Mouse (Mus musculus) midbrain, postnatal 0 days (tissue): Measurements from ENCODE around the gene Zbtb7a. TPM values are rescaled to one million over a fixed set of nuclear protein-coding genes. Genes with fewer than 3 reads are reported as not detected.

Experiments used
- ATAC-seq: fragments of 200-750 bp; cut with Nextera tagmentation; 2 replicates; pipeline ENCODE4 v1.8.0; 2017; ENCODE audit warnings: moderate number of reproducible peaks, mild to moderate bottlenecking, moderate TSS enrichment, moderate library complexity; ENCODE audit not compliant: low FRiP score
- DNase-seq: peaks from one replicate; pipeline ENCODE4 v3.0.0-alpha.2; 2015; ENCODE audit warnings: low spot score
- H3K27ac ChIP-seq: fragments of 300-500 bp; sonication (generic); 2 replicates; pipeline ENCODE4 v1.5.1; 2014; ENCODE audit warnings: low read depth, mild to moderate bottlenecking, low read length, mixed read lengths
- H3K27me3 ChIP-seq: fragments of 300-500 bp; sonication (generic); 2 replicates; pipeline ENCODE4 v1.6.1; 2014; ENCODE audit warnings: low read length, control low read depth, mixed read lengths; ENCODE audit not compliant: insufficient read depth
- H3K36me3 ChIP-seq: fragments of 300-500 bp; sonication (generic); 2 replicates; pipeline ENCODE4 v1.6.1; 2014; ENCODE audit warnings: low read length, control low read depth, mixed read lengths; ENCODE audit not compliant: insufficient read depth
- H3K4me1 ChIP-seq: fragments of 300-500 bp; sonication (generic); 2 replicates; pipeline ENCODE4 v1.6.1; 2014; ENCODE audit warnings: mild to moderate bottlenecking, control low read depth, antibody characterized with exemption, low read length, mixed read lengths; ENCODE audit not compliant: insufficient read depth
- H3K4me2 ChIP-seq: fragments of 300-500 bp; sonication (generic); 2 replicates; pipeline ENCODE4 v1.6.1; 2014; ENCODE audit warnings: low read depth, mild to moderate bottlenecking, low read length, mixed read lengths; ENCODE audit not compliant: poor library complexity, severe bottlenecking
- H3K4me3 ChIP-seq: fragments of 300-500 bp; sonication (generic); 2 replicates; pipeline ENCODE4 v1.5.1; 2014; ENCODE audit warnings: low read depth, mild to moderate bottlenecking, low read length, moderate library complexity
- H3K9ac ChIP-seq: fragments of 300-500 bp; sonication (generic); replicated peaks from 2 replicates; pipeline ENCODE4 v1.6.1; 2014; ENCODE audit warnings: mild to moderate bottlenecking, low read length, moderate library complexity, mixed read lengths; ENCODE audit not compliant: poor library complexity, severe bottlenecking
- H3K9me3 ChIP-seq: fragments of 300-500 bp; sonication (generic); 2 replicates; pipeline ENCODE4 v1.6.1; 2016; ENCODE audit warnings: low read length, control low read depth
- CTCF ChIP-seq: IDR thresholded peaks from 2 replicates; pipeline ENCODE4 v1.5.1; 2016; ENCODE audit warnings: antibody characterized with exemption, mild to moderate bottlenecking
- WGBS: fragments of 180-500 bp; shearing (Covaris S2); extraction: QIAGEN DNeasy Blood & Tissue Kit; methylation state at CpG from one replicate; pipeline ENCODE4 v1.1.7; 2014; 5-methylcytosine and 5-hydroxymethylcytosine counted together
- polyA plus RNA-seq: library from polyadenylated mRNA; unstranded; fragments of >200 nt; fragmentation: Nextera tagmentation; extraction: Ambion mirVana; gene quantifications from 2 replicates; pipeline ENCODE4 v1.2.1, GENCODE M21; 2015
- total RNA-seq: library from RNA; depleted of rRNA; stranded (reverse); fragments of >200 nt; gene quantifications from 2 replicates; pipeline ENCODE4 v1.2.3, GENCODE M21; 2014

Gene Zbtb7a
- total and polyA plus RNA-seq, 2 experiments from 2014 or later = 18.0 to 29.5 TPM

DNA sequence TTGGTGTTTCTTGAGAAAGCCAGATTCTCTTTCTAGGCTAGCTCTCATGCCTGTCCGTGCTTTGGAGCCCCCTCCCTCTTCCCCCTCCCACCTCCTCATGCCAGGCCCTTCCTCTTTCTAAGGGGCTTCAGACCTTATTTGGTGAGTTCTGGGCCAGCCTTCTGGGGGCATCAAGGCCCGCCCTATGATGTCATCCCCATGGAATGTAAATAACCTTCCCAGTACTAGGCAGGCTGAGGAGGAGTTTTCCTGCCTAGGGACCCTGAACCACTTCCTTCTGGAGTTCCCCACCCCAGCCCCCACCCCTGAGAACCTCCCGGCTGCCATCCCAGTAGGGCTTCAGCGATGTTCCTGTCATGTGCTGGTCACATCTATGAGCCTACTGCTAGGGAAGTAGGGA lies 49.7 kb downstream of the Zbtb7a start:
- TF ChIP-seq CTCF = no peak
- WGBS = 69% methylated on average over 4 of the region's 4 CpGs
- Histone ChIP-seq H3K27me3 (no peaks in the 10 kb centered on the region), H3K4me2 (no peak overlapping the region), H3K27ac (no peak overlapping the region), H3K9me3 (no peaks in the 10 kb centered on the region), H3K4me3 (no peak overlapping the region), H3K4me1 (peaks cover 3% of the 10 kb centered on the region; the same call in 1 of the 2 replicates), H3K9ac (no peak overlapping the region), H3K36me3 (peaks cover 33% of the 10 kb centered on the region)
- no peak for DNase-seq
- no peak for ATAC-seq

DNA sequence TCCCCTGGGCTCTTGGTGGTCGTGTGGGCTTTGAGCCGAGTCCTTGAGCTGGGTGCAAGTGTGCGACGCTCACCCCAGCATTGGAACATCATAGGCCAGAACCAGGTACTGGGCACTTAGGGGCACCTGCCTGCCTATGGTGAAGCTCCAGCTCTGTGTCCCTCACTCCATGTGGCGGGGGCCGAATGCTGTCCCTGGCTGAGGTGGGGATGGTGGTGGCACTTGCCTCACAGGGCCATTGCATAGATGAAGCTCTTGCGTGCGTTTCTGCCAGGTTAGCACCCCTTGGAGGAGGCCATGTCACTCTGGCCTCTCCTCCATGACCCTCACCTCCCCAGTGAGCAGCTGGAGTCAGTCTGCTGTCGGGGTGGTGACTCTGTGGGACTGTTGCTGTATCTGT lies 52.1 kb downstream of the Zbtb7a start:
- no peak overlapping the region for H3K27ac ChIP-seq
- peaks cover 23% of the 10 kb centered on the region for H3K36me3 ChIP-seq
- no peak overlapping the region for H3K9ac ChIP-seq
- 95% methylated on average over 9 of the region's 9 CpGs for WGBS
- no peak overlapping the region for H3K4me2 ChIP-seq
- no peak for DNase-seq
- H3K9me3 ChIP-seq = no peaks in the 10 kb centered on the region
- no peak overlapping the region for H3K4me3 ChIP-seq
- no peak for TF ChIP-seq CTCF
- H3K4me1 ChIP-seq = peaks cover 7% of the 10 kb centered on the region
- ATAC-seq = no peak
- no peaks in the 10 kb centered on the region for H3K27me3 ChIP-seq

DNA sequence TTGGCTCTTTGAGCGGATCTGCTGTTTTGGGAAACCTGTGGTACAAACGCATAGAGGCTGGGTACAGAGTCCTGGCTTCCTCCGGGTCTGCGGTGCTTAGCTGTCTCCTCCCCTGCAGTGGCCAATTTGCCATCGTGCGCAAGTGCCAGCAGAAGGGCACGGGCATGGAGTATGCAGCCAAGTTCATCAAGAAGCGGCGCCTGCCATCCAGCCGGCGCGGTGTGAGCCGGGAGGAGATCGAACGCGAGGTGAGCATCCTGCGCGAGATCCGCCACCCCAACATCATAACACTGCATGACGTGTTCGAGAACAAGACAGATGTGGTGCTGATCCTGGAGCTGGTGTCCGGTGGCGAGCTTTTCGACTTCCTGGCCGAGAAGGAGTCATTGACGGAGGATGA lies 54.8 kb downstream of the Zbtb7a start:
- ATAC-seq (no peak), DNase-seq (no peak)
- no peak overlapping the region for H3K9ac ChIP-seq
- no peak overlapping the region for H3K4me3 ChIP-seq
- no peaks in the 10 kb centered on the region for H3K9me3 ChIP-seq
- H3K36me3 ChIP-seq = peaks cover 16% of the 10 kb centered on the region
- WGBS = 82% methylated on average over 26 of the region's 26 CpGs
- H3K4me2 ChIP-seq = no peak overlapping the region
- H3K4me1 ChIP-seq = peaks cover 4% of the 10 kb centered on the region
- no peak overlapping the region for H3K27ac ChIP-seq
- no peaks in the 10 kb centered on the region for H3K27me3 ChIP-seq
- no peak for TF ChIP-seq CTCF

DNA sequence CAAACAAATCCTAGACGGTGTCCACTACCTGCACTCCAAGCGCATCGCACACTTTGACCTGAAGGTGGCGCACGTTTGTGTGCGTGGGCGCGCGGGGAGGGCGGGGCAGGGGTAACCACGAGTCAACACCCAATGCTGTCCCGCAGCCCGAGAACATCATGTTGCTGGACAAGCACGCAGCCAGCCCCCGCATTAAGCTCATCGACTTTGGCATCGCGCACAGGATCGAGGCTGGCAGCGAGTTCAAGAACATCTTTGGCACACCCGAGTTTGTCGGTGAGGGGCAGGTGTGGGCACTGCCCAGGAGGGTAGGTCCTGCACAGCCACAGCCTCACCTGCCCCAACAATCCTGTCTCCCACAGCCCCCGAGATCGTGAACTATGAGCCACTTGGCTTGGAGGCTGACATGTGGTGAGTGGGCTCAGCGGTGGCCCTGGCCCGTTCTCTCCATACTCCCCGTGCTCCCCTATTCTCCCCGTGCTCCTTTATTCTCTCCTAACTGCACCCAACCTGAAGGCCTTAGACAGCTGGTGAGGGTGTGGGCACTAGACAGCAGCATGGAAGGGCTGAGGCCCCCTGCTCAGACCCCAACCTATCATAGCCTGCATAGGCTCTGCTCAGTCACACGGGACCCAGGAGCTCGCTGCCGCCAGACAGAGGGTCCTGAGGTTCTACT lies 55.4 kb downstream of the Zbtb7a start:
- no peak for DNase-seq
- Histone ChIP-seq H3K4me2 (no peak overlapping the region), H3K27ac (no peak overlapping the region), H3K9ac (no peak overlapping the region), H3K4me1 (peaks cover 4% of the 10 kb centered on the region), H3K36me3 (peaks cover 16% of the 10 kb centered on the region), H3K27me3 (peaks cover 5% of the 10 kb centered on the region), H3K4me3 (no peak overlapping the region), H3K9me3 (no peaks in the 10 kb centered on the region)
- ATAC-seq = no peak
- TF ChIP-seq CTCF = peak; percentile 62
- WGBS = 71% methylated on average over 30 of the region's 31 CpGs

DNA sequence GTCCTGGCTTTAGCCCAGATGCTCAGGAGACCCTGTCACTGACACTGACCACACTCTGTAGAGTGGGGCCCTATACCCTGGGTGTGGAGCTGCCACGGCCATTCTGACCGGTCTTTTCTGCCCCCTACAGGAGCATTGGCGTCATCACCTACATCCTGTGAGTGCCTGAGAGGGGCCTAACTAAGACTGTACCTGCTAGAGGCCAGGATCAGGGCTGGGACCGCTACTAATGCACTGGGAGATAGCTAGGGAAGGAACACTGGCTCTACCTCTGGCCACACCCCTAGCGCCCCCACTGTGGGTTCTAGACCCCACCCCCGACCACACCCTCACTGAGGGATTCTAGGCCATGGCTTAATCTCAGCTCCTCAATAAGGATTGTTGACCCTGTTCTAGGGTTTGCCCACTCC lies 55.9 kb downstream of the Zbtb7a start:
- H3K4me3 ChIP-seq = no peak overlapping the region
- ATAC-seq (no peak), DNase-seq (no peak)
- WGBS = 80% methylated on average over 6 of the region's 6 CpGs
- no peak overlapping the region for H3K4me2 ChIP-seq
- peaks cover 4% of the 10 kb centered on the region for H3K4me1 ChIP-seq
- TF ChIP-seq CTCF = peak; percentile 43
- H3K27me3 ChIP-seq = peaks cover 11% of the 10 kb centered on the region
- no peak overlapping the region for H3K9ac ChIP-seq
- peaks cover 16% of the 10 kb centered on the region for H3K36me3 ChIP-seq
- H3K27ac ChIP-seq = no peak overlapping the region
- H3K9me3 ChIP-seq = no peaks in the 10 kb centered on the region

DNA sequence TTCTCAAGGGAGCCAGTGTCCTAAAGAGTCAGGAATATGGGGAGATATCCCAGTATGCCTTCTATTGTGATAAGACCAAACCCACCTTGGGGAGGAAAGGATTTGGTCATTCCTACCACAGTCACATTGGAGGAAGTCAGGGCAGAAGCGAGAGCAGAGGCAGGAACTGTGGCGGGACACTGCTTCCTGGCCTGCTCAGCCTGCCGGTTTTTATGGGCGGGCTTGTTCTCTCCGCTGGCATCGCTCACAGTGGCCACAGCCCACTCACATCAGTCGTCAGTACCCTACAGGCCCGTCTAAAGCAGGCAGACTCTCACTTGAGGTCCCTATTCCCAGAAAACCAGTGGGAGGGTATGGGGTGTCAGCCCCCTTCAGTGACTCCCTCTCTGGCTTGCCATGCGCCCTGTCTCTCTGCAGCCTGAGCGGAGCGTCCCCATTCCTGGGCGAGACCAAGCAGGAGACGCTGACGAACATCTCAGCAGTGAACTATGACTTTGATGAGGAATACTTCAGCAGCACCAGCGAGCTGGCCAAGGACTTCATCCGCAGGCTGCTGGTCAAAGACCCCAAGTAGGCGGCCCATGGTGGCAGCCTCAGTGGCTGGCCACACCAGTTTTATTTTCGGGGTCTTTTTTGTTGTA lies 56.4 kb downstream of the Zbtb7a start:
- H3K4me3 ChIP-seq = no peak overlapping the region
- peaks cover 13% of the 10 kb centered on the region for H3K27me3 ChIP-seq
- H3K9ac ChIP-seq = no peak overlapping the region
- peak overlapping the region; percentile 92 for H3K27ac ChIP-seq
- ATAC-seq (no peak), DNase-seq (no peak)
- peaks cover 4% of the 10 kb centered on the region for H3K4me1 ChIP-seq
- H3K4me2 ChIP-seq = peak overlapping the region; percentile 57; the same call in 1 of the 2 replicates
- no peaks in the 10 kb centered on the region for H3K9me3 ChIP-seq
- no peak for TF ChIP-seq CTCF
- peaks cover 16% of the 10 kb centered on the region for H3K36me3 ChIP-seq
- WGBS = 85% methylated on average over 18 of the region's 18 CpGs
